8 mouse cellular contexts compared by ENCODE assay signal in genomic region chr13:95375554-95375914, GRCm38 (mm10). TPM values are rescaled to one million over a fixed set of nuclear protein-coding genes. Genes with fewer than 3 reads are reported as not detected.
DNase-seq lines count a peak whose midpoint lies in the region; ATAC-seq and TF ChIP-seq lines count a peak whose summit lies in the region.

No protein-coding gene starts in this region.

- ATAC-seq in heart, embryonic 11.5 days (replicated peaks; ENCODE audit: insufficient number of reproducible peaks, low FRiP score, low TSS enrichment): no peak

- no peak for DNase-seq in heart, postnatal 36 days
- no peak for DNase-seq in ES-E14 (ENCODE audit: low read depth, low spot score)
- no peak for DNase-seq in hindbrain, embryonic 10.5 days (ENCODE audit: low spot score)
- DNase-seq in embryo, embryonic 10 days (ENCODE audit: low spot score): no peak
- no peak for DNase-seq in adrenal gland, postnatal 14 days
- DNase-seq in right cerebral cortex, postnatal 10 days (ENCODE audit: low spot score in 2 of 2): no peak

- 23% methylated on average over 6 of the region's 6 CpGs for WGBS in heart, embryonic 11.5 days (ENCODE audit: insufficient replicate concordance)
- 28% methylated on average over 6 of the region's 6 CpGs for WGBS in hindbrain, embryonic 10.5 days

- no peaks in the 10 kb centered on the region for H3K27me3 ChIP-seq in heart, embryonic 11.5 days (ENCODE audit: control insufficient read depth, insufficient read depth, low read length)
- H3K27me3 ChIP-seq in hindbrain, embryonic 10.5 days (ENCODE audit: insufficient read depth, poor library complexity, severe bottlenecking): no peaks in the 10 kb centered on the region
- H3K27me3 ChIP-seq in megakaryocyte, embryonic 14.5 days (replicated peaks): no peaks in the 10 kb centered on the region

- H3K9me3 ChIP-seq in heart, embryonic 11.5 days (replicated peaks; ENCODE audit: control insufficient read depth, low read length): no peaks in the 10 kb centered on the region
- H3K9me3 ChIP-seq in ES-E14 (ENCODE audit: control insufficient read depth, insufficient read depth, low read depth, low read length): no peaks in the 10 kb centered on the region
- no peaks in the 10 kb centered on the region for H3K9me3 ChIP-seq in hindbrain, embryonic 10.5 days
- no peaks in the 10 kb centered on the region for H3K9me3 ChIP-seq in megakaryocyte, embryonic 14.5 days

- H3K4me2 ChIP-seq in heart, embryonic 11.5 days: peak overlapping the region; percentile 89

- H3K4me3 ChIP-seq in heart, embryonic 11.5 days (ENCODE audit: low read depth, low read length): peak overlapping the region; percentile 100
- H3K4me3 ChIP-seq in ES-E14 (ENCODE audit: insufficient read depth in 1 of 2, low read depth in 1 of 2, low read length in 2 of 2, poor library complexity in 1 of 2, severe bottlenecking in 1 of 2): peak overlapping the region; percentile 81 to 94
- H3K4me3 ChIP-seq in hindbrain, embryonic 10.5 days: peak overlapping the region; percentile 100
- peak overlapping the region; percentile 99 for H3K4me3 ChIP-seq in megakaryocyte, embryonic 14.5 days (replicated peaks)

- H3K36me3 ChIP-seq in heart, embryonic 11.5 days (ENCODE audit: control insufficient read depth, insufficient read depth, low read length): no peaks in the 10 kb centered on the region
- H3K36me3 ChIP-seq in ES-E14 (ENCODE audit: control insufficient read depth, insufficient read depth, low read length, poor library complexity, severe bottlenecking): peaks cover 3% of the 10 kb centered on the region
- H3K36me3 ChIP-seq in hindbrain, embryonic 10.5 days: peaks cover 8% of the 10 kb centered on the region
- H3K36me3 ChIP-seq in megakaryocyte, embryonic 14.5 days (replicated peaks; ENCODE audit: low read length): peaks cover 15% of the 10 kb centered on the region

- intact Hi-C loops in heart, postnatal 36 days (cut with DNase I): loop anchor here (2.0 kb wide), 1 partner anchor 51 kb away; no protein-coding TSS in a partner anchor

- H3K4me1 ChIP-seq in heart, embryonic 11.5 days (ENCODE audit: control insufficient read depth, insufficient read depth, low read length): peaks cover 13% of the 10 kb centered on the region
- H3K4me1 ChIP-seq in ES-E14 (ENCODE audit: control insufficient read depth in 2 of 2, insufficient read depth in 2 of 2, low read length in 2 of 2, poor library complexity in 1 of 2): peaks cover 3% of the 10 kb centered on the region in 2 experiments; a peak in 3 of 4 replicates
- peaks cover 14% of the 10 kb centered on the region for H3K4me1 ChIP-seq in hindbrain, embryonic 10.5 days (replicated peaks)
- H3K4me1 ChIP-seq in megakaryocyte, embryonic 14.5 days: peaks cover 26% of the 10 kb centered on the region

- in situ Hi-C loops in ES-E14 (cut with MboI; ENCODE audit: low sequenced_read_pairs in 2 of 2, unreplicated experiment in 2 of 2): no loop called here

- peak overlapping the region; percentile 42; the same call in 1 of the 2 replicates for H3K27ac ChIP-seq in heart, embryonic 11.5 days (ENCODE audit: low read depth, low read length)
- no peak overlapping the region for H3K27ac ChIP-seq in ES-E14 (ENCODE audit: insufficient read depth, low read depth, low read length, poor library complexity, severe bottlenecking)
- peak overlapping the region; percentile 89 for H3K27ac ChIP-seq in hindbrain, embryonic 10.5 days

- peak overlapping the region; percentile 96 for H3K9ac ChIP-seq in heart, embryonic 11.5 days (ENCODE audit: low read depth, low read length)
- H3K9ac ChIP-seq in ES-E14 (ENCODE audit: insufficient read depth, low read depth, low read length, poor library complexity, severe bottlenecking): no peak overlapping the region; the same call in 1 of the 2 replicates

TF ChIP-seq in ES-E14, 5 proteins besides CTCF, POLR2A, EP300 and RAD21:
- TF ChIP-seq HCFC1 (IDR thresholded peaks at IDR 0.05; ENCODE audit: borderline replicate concordance, insufficient read depth, low read length) (no peak), CHD2 (IDR thresholded peaks at IDR 0.05; ENCODE audit: low read depth, low read length) (no peak), ZNF384 (IDR thresholded peaks at IDR 0.05; ENCODE audit: low read depth, low read length) (no peak), MAFK (IDR thresholded peaks at IDR 0.05; ENCODE audit: insufficient read depth, low read depth, low read length) (no peak), ZC3H11A (IDR thresholded peaks at IDR 0.05; ENCODE audit: borderline replicate concordance, low read depth, low read length) (no peak)
TF ChIP-seq in ES-E14: peak in this region for 0.

RNA-seq across cellular contexts. Expression of gene Aggf1, which starts 0.4 kb away (rescaled TPM):
- polyA plus RNA-seq in heart, embryonic 11.5 days (2014; fragmentation: Nextera tagmentation; extraction: Ambion mirVana): 26.5 and 30.7 TPM in 2 replicates
- 10 to 100 TPM; 20.6 to 22.1 TPM for total RNA-seq in heart, postnatal 36 days (2021)
- 40.7 and 50.1 TPM in 2 replicates for total RNA-seq in ES-E14 (2012; rRNA removed)
- polyA plus RNA-seq in hindbrain, embryonic 10.5 days (2016; fragmentation: Nextera tagmentation; extraction: Ambion mirVana): 37.4 and 39.9 TPM in 2 replicates
- 10.7 and 35.3 TPM in 2 replicates for polyA plus RNA-seq in megakaryocyte, embryonic 14.5 days (2012; ENCODE audit: insufficient read depth, low replicate concordance)
- total RNA-seq in adrenal gland, postnatal 14 days (2021): 33.8 and 34.1 TPM in 2 replicates

RNA-seq across cellular contexts. Expression of gene Zbed3, which starts 52.1 kb away (rescaled TPM):
- 56.0 and 57.8 TPM in 2 replicates for polyA plus RNA-seq in heart, embryonic 11.5 days (2014; fragmentation: Nextera tagmentation; extraction: Ambion mirVana)
- 10 to 100 TPM; 14.3 to 17.2 TPM for total RNA-seq in heart, postnatal 36 days (2021)
- 3.8 and 4.7 TPM in 2 replicates for total RNA-seq in ES-E14 (2012; rRNA removed)
- 54.6 and 63.3 TPM in 2 replicates for polyA plus RNA-seq in hindbrain, embryonic 10.5 days (2016; fragmentation: Nextera tagmentation; extraction: Ambion mirVana)
- 5.3 and 12.4 TPM in 2 replicates for polyA plus RNA-seq in megakaryocyte, embryonic 14.5 days (2012; ENCODE audit: insufficient read depth, low replicate concordance)
- total RNA-seq in adrenal gland, postnatal 14 days (2021): 29.6 and 32.8 TPM in 2 replicates
